Mouse (Mus musculus) Patski (cell line): Measurements from ENCODE around the gene Col5a3. TPM values are rescaled to one million over a fixed set of nuclear protein-coding genes. Genes with fewer than 3 reads are reported as not detected.
"Not testable (repeated sequence)": the region's sequence is repeated elsewhere in the genome, so short reads cannot be mapped to it uniquely, and the experiment has no call there.

Experiments used
- ATAC-seq: fragments of 100-300 bp; one replicate; pipeline ENCODE4 v1.8.0; 2021
- CTCF ChIA-PET: fragments of 350-600 bp; sonication (Branson Sonifier 250); formaldehyde crosslinking; loops from one replicate; lab custom pipeline; 2022; ENCODE audit warnings: inconsistent platforms; lab: Charles Lee
- POLR2A ChIA-PET: fragments of 350-600 bp; sonication (Branson Sonifier 250); formaldehyde crosslinking; loops from one replicate; lab custom pipeline; 2022; ENCODE audit warnings: antibody characterized with exemption, inconsistent platforms; lab: Charles Lee
- DNase-seq: peaks from one replicate; pipeline ENCODE4 v3.0.0-alpha.2; 2011; ENCODE audit warnings: low read depth, low spot score
- H3K27me3 ChIP-seq: fragments of 371-371 bp; one replicate; pipeline ENCODE4 v1.5.1; 2021
- CTCF ChIP-seq: fragments of 100-300 bp; IDR thresholded peaks from one replicate; pipeline ENCODE4 v1.5.1; 2021
- in situ Hi-C: fragments of 300-500 bp; cut with MboI; formaldehyde crosslinking; loops from 3 replicates; pipeline ENCODE4 v1.11.1; 2018; ENCODE audit warnings: low pct_unique_long_range_greater_than_20kb, mixed read lengths
- polyA plus RNA-seq: library from polyadenylated mRNA; unstranded; gene quantifications from one replicate; pipeline ENCODE4 v1.2.3, GENCODE M21; 2021

The Col5a3 gene
- 0.08 TPM for polyA plus RNA-seq

GRCm38 (mm10) chr9:20814521-20815272 is at the start of gene Col5a3:
Gene Col5a3 (minus strand): TSS chr9:20815067.
- no peak for DNase-seq
- ATAC-seq = no peak
- ChIA-PET POLR2A (no interaction called here), CTCF (no interaction called here)
- TF ChIP-seq CTCF = no peak
- in situ Hi-C loops = no loop called here
- H3K27me3 ChIP-seq = peaks cover 4% of the 10 kb centered on the region

- in situ Hi-C loops = no loop called here
- no peaks in the 10 kb centered on the region for H3K27me3 ChIP-seq
- ATAC-seq = no peak
- no peak for DNase-seq
- POLR2A ChIA-PET = no interaction called here
- no peak for TF ChIP-seq CTCF
- CTCF ChIA-PET = no interaction called here
Observed at GRCm38 (mm10) chr9:20862225-20862624, 47.4 kb upstream of the Col5a3 start.

- DNase-seq = no peak
- ChIA-PET CTCF (no interaction called here), POLR2A (no interaction called here)
- ATAC-seq = no peak
- peak; percentile 50 for TF ChIP-seq CTCF
- no peaks in the 10 kb centered on the region for H3K27me3 ChIP-seq
- in situ Hi-C loops = no loop called here
Observed at GRCm38 (mm10) chr9:20861821-20862220, 47.0 kb upstream of the Col5a3 start.

- no peak for DNase-seq
- in situ Hi-C loops = no loop called here
- ChIA-PET POLR2A (no interaction called here), CTCF (no interaction called here)
- no peak for ATAC-seq
- TF ChIP-seq CTCF = no peak
- peaks cover 6% of the 10 kb centered on the region for H3K27me3 ChIP-seq
Observed at GRCm38 (mm10) chr9:20859926-20860325, 45.1 kb upstream of the Col5a3 start.

- H3K27me3 ChIP-seq = peaks cover 14% of the 10 kb centered on the region
- ATAC-seq (no peak), DNase-seq (peak; percentile 28)
- POLR2A ChIA-PET = no interaction called here
- CTCF ChIA-PET = no interaction called here
- no peak for TF ChIP-seq CTCF
- in situ Hi-C loops = no loop called here
Observed at GRCm38 (mm10) chr9:20857131-20857530, 42.3 kb upstream of the Col5a3 start.

GRCm38 (mm10) chr9:20850179-20850578 is 35.3 kb upstream of the Col5a3 start:
- CTCF ChIA-PET = no interaction called here
- in situ Hi-C loops = no loop called here
- ATAC-seq (no peak), DNase-seq (no peak)
- POLR2A ChIA-PET = no interaction called here
- no peak for TF ChIP-seq CTCF
- H3K27me3 ChIP-seq = peaks cover 34% of the 10 kb centered on the region

GRCm38 (mm10) chr9:20842670-20843069 is 27.8 kb upstream of the Col5a3 start:
- no peak for ATAC-seq
- DNase-seq = no peak
- ChIA-PET POLR2A (no interaction called here), CTCF (no interaction called here)
- in situ Hi-C loops = loop anchor here (25.0 kb wide), 1 partner anchor 380 kb away; the partner anchor contains the start of gene Zfp26
- peak; percentile 65 for TF ChIP-seq CTCF
- peaks cover 15% of the 10 kb centered on the region for H3K27me3 ChIP-seq

GRCm38 (mm10) chr9:20842211-20842610 is 27.3 kb upstream of the Col5a3 start:
- in situ Hi-C loops = loop anchor here (25.0 kb wide), 1 partner anchor 380 kb away; the partner anchor contains the start of gene Zfp26
- ATAC-seq (no peak), DNase-seq (no peak)
- TF ChIP-seq CTCF = no peak
- peaks cover 13% of the 10 kb centered on the region for H3K27me3 ChIP-seq
- POLR2A ChIA-PET = no interaction called here
- CTCF ChIA-PET = no interaction called here

GRCm38 (mm10) chr9:20838931-20839330 is 24.1 kb upstream of the Col5a3 start:
- ChIA-PET CTCF (no interaction called here), POLR2A (interaction anchor here (0.6 kb wide), 1 partner anchor 88 kb away, joined by 3 read pairs; no protein-coding TSS in a partner anchor)
- in situ Hi-C loops = loop anchor here (10.0 to 25.0 kb wide), 2 partner anchors 174 to 377 kb away; partner anchors contain the start of gene Zfp26
- no peaks in the 10 kb centered on the region for H3K27me3 ChIP-seq
- ATAC-seq (no peak), DNase-seq (no peak)
- TF ChIP-seq CTCF = no peak

- DNase-seq (no peak), ATAC-seq (no peak)
- ChIA-PET POLR2A (no interaction called here), CTCF (no interaction called here)
- in situ Hi-C loops = loop anchor here (10.0 to 25.0 kb wide), 2 partner anchors 173 to 375 kb away; partner anchors contain the start of gene Zfp26
- H3K27me3 ChIP-seq = no peaks in the 10 kb centered on the region
- no peak for TF ChIP-seq CTCF
Observed at GRCm38 (mm10) chr9:20837184-20837947, 22.5 kb upstream of the Col5a3 start.

GRCm38 (mm10) chr9:20835431-20835954 is 20.6 kb upstream of the Col5a3 start:
- POLR2A ChIA-PET, CTCF ChIA-PET, H3K27me3 ChIP-seq, ATAC-seq, DNase-seq: not testable (repeated sequence)
- in situ Hi-C loops = loop anchor here (10.0 to 25.0 kb wide), 2 partner anchors 171 to 373 kb away; partner anchors contain the start of gene Zfp26
